Mouse (Mus musculus) WW6 (cell line): ENCODE results near the gene Olfr273.

Experiments used
- DNase-seq: peaks from one replicate; pipeline ENCODE4 v3.0.0-alpha.2; 2013; ENCODE audit warnings: low read depth, low spot score

Olfr273 gene

DNA sequence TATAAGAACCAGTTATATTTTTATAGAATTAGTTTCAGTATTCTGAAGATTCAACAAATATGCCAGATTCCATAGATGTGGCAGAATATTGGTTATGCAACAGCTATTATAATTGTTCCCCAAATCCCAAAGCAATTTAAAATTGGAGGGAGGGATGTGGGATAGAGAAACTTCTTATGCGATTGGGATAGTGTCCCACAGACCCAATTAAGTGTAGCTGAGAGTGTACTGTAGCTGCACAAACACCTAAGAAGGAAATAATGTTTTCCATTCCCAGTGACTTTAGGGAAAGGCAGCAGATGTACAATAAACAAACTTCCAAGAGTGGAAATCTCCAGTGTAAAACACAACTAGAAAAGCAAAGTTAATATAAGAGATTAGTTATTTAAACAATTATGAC, at the start of gene Olfr273:
TSS of gene Olfr273 (minus strand) at position 101 of the 400 bp plus-strand sequence.
- DNase-seq, result no peak

DNA sequence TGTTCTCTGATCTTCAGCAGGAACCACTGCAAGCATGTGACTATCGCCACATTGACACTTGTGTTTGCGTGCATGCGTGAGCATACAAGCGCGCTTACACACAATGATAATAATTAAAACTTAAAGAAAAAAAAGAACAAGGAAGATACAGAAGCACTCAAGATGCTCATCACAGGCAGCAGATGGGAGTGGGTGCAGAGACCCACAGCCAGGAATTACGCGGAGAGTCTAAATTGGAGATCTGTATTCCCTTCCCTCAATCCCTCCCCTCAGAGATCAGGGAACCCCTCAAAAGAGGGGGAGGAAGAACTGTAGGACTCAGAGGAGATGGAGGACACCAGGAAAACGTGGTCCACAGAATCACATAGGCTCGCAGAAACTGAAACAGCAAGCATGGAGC, 5.1 kb upstream of the Olfr273 start:
- DNase-seq, result no peak

DNA sequence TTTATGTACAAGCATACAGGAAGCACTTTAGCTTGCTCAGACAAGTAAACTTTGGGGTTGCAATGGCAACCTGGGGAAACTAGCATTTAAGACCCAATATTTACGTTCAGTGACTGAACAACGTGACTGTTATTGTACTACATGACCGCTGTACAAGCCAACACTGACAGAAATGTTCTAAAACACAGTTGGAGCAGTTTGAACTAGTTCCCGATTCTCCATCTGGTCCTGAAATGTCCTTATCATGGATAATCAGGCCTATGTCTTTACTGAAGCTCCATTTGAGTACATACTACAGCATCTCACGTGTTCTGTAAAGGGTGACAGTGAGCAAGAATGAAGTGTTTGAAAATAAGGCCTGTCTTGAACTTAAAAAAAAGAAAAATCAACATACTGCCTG, 9.4 kb downstream of the Olfr273 start:
- DNase-seq, result no peak

DNA sequence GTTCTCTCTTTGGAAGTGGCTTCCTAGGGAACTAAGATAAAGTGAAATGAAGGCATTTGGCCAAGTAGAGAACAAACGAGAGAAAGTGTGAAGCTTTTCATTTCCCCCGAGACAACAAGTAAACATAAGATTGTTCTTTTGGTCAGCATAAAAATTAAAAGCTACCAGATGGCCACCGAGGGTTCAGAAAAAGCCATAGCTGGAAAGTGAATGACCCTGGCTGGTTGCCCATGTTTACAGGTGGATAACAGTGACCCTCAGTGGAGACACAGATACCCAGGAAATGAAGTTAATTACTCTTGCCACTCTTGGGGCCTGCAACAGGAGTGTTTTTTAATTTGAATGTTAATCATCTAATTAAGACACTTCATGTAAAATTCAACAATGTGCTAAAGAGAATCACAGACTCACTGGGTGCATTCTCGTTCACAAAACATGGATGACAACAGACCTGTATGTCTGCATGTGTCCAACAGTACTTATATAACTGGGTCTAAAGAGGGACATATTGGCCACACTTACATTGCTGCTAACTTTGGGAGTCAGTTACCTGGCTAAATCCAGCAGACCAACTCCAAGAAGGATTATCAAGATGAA, 9.9 kb downstream of the Olfr273 start:
- no peak for DNase-seq

DNA sequence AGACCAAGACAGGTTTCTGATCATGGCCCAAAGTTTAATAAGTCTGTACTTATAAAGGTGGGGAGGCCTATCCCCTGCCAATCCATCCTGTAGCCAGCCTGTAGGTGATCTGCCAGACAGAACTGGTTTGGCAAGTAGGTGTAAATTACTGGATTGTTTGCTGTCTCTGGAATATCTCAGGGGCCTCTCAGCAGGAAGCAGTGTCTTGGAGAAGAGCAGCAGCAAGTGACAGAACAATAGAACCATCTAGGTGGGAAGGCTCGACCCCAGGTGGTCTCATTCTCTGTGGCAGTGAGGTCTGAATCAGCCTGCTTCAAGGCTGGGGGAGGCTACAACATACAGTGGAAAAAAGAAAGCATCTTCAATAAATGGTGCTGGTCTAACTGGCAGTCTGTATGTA, 13.6 kb downstream of the Olfr273 start:
- DNase-seq, result peak; percentile 18

DNA sequence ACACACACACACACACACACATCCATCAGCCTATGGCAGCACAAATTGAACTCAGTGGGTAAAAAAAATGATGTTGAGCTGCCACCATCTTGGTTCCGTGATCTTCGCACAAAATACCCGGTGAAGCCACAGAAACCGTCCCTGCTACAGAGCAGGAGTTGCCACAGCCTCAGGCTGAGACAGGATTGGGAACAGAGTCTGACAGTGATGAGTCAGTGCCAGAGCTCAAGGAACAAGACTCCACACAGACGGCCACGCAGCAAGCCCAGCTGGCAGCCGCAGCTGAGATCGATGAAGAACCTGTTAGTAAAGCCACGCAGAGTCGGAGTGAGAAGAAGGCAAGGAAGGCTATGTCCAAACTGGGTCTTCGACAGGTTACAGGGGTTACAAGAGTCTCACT, 37.7 kb downstream of the Olfr273 start:
- no peak for DNase-seq

DNA sequence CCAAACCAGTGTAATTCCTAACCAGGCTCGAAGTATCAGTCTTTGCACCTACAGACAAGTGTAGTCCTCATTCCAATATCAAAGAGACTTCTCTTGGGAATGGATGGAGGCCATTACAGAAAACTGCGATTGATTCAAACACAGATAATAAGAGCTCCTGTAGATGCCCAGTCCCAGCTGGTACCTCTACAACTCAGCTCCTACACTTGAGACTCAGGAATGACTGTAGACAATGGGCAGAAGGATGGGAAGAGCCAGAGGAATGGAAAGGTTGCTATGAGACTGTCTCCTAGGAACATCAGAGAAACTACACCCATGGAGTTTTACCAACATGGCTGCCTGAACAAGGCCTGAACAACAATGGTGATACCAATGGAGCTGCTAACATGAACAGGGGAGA, 44.7 kb downstream of the Olfr273 start, which contains the start of gene Olfr275:
TSS of gene Olfr275 (plus strand) at position 301 of the 400 bp plus-strand sequence.
- DNase-seq, result no peak

DNA sequence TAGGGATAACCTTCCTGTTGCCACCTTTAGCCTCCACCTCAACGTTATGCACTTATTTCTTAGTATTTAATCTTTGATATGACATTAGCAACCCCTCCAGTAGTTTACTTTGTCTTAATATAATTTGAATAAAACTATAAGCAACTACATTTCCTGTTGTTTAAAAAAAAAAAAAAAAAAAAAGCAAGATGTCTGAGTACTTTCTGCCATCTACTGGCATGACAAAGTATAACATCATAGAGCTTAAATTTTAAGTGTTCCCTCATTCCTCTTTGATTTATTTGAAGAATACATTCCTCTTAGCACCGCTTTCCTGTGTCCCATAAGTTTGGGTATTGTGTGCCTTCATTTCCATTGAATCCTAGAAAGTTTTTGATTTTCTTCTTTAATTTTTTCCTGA, 47.2 kb downstream of the Olfr273 start:
- DNase-seq, result no peak
